Mouse (Mus musculus): ENCODE results near the gene Rhobtb1.

GRCm38 (mm10) chr10:69240530-69240929 is 89.3 kb downstream of the Rhobtb1 start:
- TF ChIP-seq MAX (IDR thresholded peaks at IDR 0.05; ENCODE audit: low read depth) (no peak), POLR2A (IDR thresholded peaks at IDR 0.05; ENCODE audit: insufficient read length, low read depth) (no peak), E2F4 (IDR thresholded peaks at IDR 0.05; ENCODE audit: insufficient read depth) (no peak), POLR2AphosphoS2 (IDR thresholded peaks at IDR 0.05; ENCODE audit: insufficient read length, low read depth) (no peak), MYOD1 (IDR thresholded peaks at IDR 0.05; ENCODE audit: control insufficient read depth in 1 of 3, insufficient read length in 2 of 3, low read depth in 2 of 3) (peak in 1 of 3 experiments; percentile 29), TCF3 (IDR thresholded peaks at IDR 0.05; ENCODE audit: insufficient read length, low read depth) (no peak)
